Mouse (Mus musculus): ENCODE results near the gene Amotl1. TPM values are rescaled to one million over a fixed set of nuclear protein-coding genes. Genes with fewer than 3 reads are reported as not detected.

Gene Amotl1
- total and polyA plus RNA-seq, 3 experiments = 2.3 to 4.9 (median 3.1) TPM

DNA sequence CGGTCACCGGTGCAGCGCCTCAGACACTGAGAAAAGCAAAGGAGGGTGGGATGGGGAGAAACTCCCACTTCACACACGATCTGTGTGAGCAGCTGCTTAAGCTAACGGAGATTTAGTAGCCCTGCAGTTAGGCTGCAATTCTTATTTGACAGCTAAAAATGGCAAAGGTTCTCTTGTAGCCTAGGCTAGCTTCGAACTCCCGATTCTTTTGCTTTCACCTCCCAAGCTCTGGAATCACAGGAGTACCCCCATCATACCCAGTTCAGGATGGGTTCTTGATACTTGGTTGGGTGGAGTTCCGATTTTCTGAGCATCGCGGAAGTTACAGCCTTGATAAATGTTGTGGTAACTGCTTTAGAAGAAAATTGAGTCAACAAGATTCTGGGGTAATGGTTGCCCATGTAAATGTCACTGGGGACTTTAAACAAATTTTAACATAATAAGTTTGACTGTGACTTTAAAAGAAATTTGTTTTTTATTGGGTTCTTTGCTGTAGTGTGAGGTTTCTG is 143.9 kb downstream of the Amotl1 start:
- Histone ChIP-seq H3K9me3 (replicated peaks) (no peaks in the 10 kb centered on the region), H3K27me3 (ENCODE audit: insufficient read depth, low read length) (no peaks in the 10 kb centered on the region), H3K36me3 (replicated peaks) (peaks cover 48% of the 10 kb centered on the region), H3K4me1 (ENCODE audit: insufficient read depth, low read depth, low read length) (peaks cover 17% of the 10 kb centered on the region), H3K4me3 (ENCODE audit: low read depth, low read length) (peak overlapping the region; percentile 96)
- TF ChIP-seq TAL1 (conservative IDR thresholded peaks at IDR 0.05; ENCODE audit: low read depth, low read length) = no peak
- TF ChIP-seq GATA2 (IDR thresholded peaks at IDR 0.05; ENCODE audit: borderline replicate concordance, low read depth, low read length) = no peak
- no peak for TF ChIP-seq POLR2AphosphoS5 (IDR thresholded peaks at IDR 0.05; ENCODE audit: insufficient replicate concordance, low read depth, low read length)
- no peak for TF ChIP-seq CTCF (IDR thresholded peaks at IDR 0.05; ENCODE audit: low read depth, low read length)
- no peak for TF ChIP-seq GATA1 (IDR thresholded peaks at IDR 0.05; ENCODE audit: borderline replicate concordance, low read length)
- DNase-seq (ENCODE audit: low spot score) (no peak), ATAC-seq (ENCODE audit: extremely low read depth, insufficient number of reproducible peaks, low FRiP score, poor library complexity, severe bottlenecking) (no peak)

DNA sequence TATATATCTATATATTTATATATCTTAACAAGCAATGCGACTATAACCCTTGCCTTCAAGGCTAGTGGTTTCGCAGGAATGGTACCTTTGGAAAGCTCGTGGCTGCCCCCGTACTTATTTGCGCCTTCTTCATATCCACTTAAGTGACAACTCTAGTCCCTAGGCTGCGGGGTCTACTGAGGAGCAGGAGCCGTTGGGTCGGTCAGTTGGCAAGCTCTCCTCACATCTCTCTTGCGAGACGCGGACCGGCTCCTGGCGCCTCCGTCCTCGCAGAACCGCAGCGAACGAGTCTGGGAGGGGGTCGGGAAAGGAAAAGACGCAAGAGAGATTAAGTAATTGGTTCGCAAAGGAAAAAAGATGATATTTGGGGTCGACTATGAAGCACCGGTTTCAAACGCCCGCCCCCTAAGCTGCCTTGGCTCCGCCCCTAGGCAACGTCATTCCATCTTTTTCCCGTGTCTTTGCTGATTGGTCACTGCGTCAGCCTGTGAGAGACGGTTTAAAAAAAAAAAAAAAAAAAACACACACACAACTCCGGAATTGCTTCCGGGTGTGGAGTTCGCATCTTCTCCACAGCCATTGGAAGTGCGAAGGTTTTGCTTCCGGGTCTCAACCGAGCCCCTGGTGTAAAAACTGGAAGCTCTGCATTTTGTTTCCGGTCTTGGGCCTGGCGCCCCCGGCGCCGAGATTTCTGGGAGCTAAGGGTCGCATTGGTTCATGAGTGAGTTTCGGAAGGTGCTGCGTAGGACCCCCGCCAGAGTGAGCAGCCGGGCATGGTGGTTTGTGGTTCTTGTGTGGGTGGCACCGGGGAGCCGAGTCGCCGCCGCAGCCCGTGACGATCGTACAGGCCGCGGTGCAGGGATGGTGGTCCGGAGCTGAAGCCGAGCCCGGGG is 144.6 kb downstream of the Amotl1 start, which contains the start of the genes Kdm4d and Cwc15:
Gene Kdm4d, minus strand, starts transcription at position 460 of the 893 bp plus-strand sequence.
Gene Cwc15, plus strand, starts transcription at position 595 of the 893 bp plus-strand sequence.
- DNase-seq (ENCODE audit: low spot score) (peak; percentile 91), ATAC-seq (ENCODE audit: extremely low read depth, insufficient number of reproducible peaks, low FRiP score, poor library complexity, severe bottlenecking) (peak; percentile 98)
- Histone ChIP-seq H3K9me3 (replicated peaks) (no peaks in the 10 kb centered on the region), H3K27me3 (ENCODE audit: insufficient read depth, low read length) (no peaks in the 10 kb centered on the region), H3K4me3 (ENCODE audit: low read depth, low read length) (peak within 1 kb of the TSS; percentile 96), H3K4me1 (ENCODE audit: insufficient read depth, low read depth, low read length) (peaks cover 17% of the 10 kb centered on the region), H3K36me3 (replicated peaks) (peaks cover 42% of the 10 kb centered on the region)
- TF ChIP-seq POLR2AphosphoS5 (IDR thresholded peaks at IDR 0.05; ENCODE audit: insufficient replicate concordance, low read depth, low read length) (no peak), GATA2 (IDR thresholded peaks at IDR 0.05; ENCODE audit: borderline replicate concordance, low read depth, low read length) (no peak), CTCF (IDR thresholded peaks at IDR 0.05; ENCODE audit: low read depth, low read length) (no peak), TAL1 (conservative IDR thresholded peaks at IDR 0.05; ENCODE audit: low read depth, low read length) (no peak), GATA1 (IDR thresholded peaks at IDR 0.05; ENCODE audit: borderline replicate concordance, low read length) (no peak)

DNA sequence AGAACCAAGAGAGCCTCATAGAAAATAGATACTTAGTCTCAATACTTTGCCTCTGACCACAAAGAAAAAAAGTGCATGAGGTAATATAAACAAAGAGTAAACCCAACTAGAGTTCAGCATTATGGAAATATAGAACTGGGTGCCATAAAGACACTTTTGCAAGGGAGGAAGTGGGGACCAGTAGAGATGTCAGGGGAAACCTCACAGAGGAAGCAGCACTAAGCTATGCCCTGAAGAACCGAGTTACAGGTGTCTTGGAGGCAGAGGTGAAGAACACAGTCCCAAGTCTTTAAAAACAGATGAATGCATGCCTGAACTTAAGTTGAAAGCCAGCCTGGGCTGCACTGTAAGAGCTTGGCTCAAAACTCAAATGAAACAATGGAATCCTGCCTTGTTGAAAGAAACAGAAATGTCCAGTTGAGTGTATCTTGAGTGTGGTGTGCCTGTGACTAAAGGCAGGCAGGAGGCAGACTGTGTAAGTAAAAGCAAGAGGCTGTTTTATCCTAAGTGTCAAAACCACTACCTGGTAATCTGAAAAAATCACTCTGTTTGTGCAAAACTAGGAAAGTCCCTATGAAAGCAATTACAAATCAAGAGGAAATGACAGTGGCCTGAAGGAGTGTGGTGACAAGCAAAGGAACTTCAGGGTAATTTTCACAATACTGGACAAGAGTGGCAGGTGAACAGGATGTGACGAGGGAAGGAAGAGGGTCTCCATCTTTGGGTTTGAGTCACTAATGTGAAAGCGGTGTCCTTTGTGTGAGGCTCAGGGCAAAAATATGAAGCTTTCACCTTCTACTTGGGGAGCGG is 145.8 kb downstream of the Amotl1 start:
- ATAC-seq (ENCODE audit: extremely low read depth, insufficient number of reproducible peaks, low FRiP score, poor library complexity, severe bottlenecking) (no peak), DNase-seq (ENCODE audit: low spot score) (no peak)
- Histone ChIP-seq H3K27me3 (ENCODE audit: insufficient read depth, low read length) (no peaks in the 10 kb centered on the region), H3K36me3 (replicated peaks) (peaks cover 31% of the 10 kb centered on the region), H3K4me1 (ENCODE audit: insufficient read depth, low read depth, low read length) (peaks cover 17% of the 10 kb centered on the region), H3K9me3 (replicated peaks) (no peaks in the 10 kb centered on the region), H3K4me3 (ENCODE audit: low read depth, low read length) (peak overlapping the region; percentile 96; the same call in 1 of the 2 replicates)
- no peak for TF ChIP-seq GATA1 (IDR thresholded peaks at IDR 0.05; ENCODE audit: borderline replicate concordance, low read length)
- TF ChIP-seq POLR2AphosphoS5 (IDR thresholded peaks at IDR 0.05; ENCODE audit: insufficient replicate concordance, low read depth, low read length) = no peak
- no peak for TF ChIP-seq TAL1 (conservative IDR thresholded peaks at IDR 0.05; ENCODE audit: low read depth, low read length)
- TF ChIP-seq CTCF (IDR thresholded peaks at IDR 0.05; ENCODE audit: low read depth, low read length) = no peak
- no peak for TF ChIP-seq GATA2 (IDR thresholded peaks at IDR 0.05; ENCODE audit: borderline replicate concordance, low read depth, low read length)

Other genes starting within 250 kb of the Amotl1 start
- gene Kdm4d, start 144.6 kb downstream of the Amotl1 start, total RNA-seq (2014; fragmentation: Nextera tagmentation) = 0.34 and 1.3 TPM in 2 replicates
- gene Kdm4d, start 144.6 kb downstream of the Amotl1 start, total RNA-seq (2017) = 0.11 and 0.17 TPM in 2 replicates
- gene Kdm4d, start 144.6 kb downstream of the Amotl1 start, polyA plus RNA-seq (2012) = 0.07 and 0.15 TPM in 2 replicates
- gene Cwc15, start 144.4 kb downstream of the Amotl1 start, total RNA-seq (2014; fragmentation: Nextera tagmentation) = 90.8 and 114 TPM in 2 replicates
- 206 and 234 TPM in 2 replicates for gene Cwc15, start 144.4 kb downstream of the Amotl1 start, total RNA-seq (2017)
- gene Cwc15, start 144.4 kb downstream of the Amotl1 start, polyA plus RNA-seq (2012) = 14.8 and 21.0 TPM in 2 replicates
- gene Piwil4, start 95.7 kb upstream of the Amotl1 start, total RNA-seq (2014; fragmentation: Nextera tagmentation) = not detected in 2 replicates
- 0.76 and 0.87 TPM in 2 replicates for gene Piwil4, start 95.7 kb upstream of the Amotl1 start, total RNA-seq (2017)
- gene Piwil4, start 95.7 kb upstream of the Amotl1 start, polyA plus RNA-seq (2012) = 0.01 and 0.02 TPM in 2 replicates
- gene Fut4, start 107.3 kb upstream of the Amotl1 start, total RNA-seq (2014; fragmentation: Nextera tagmentation) = not detected in 2 replicates
- under 0.01 and 0.05 TPM in 2 replicates for gene Fut4, start 107.3 kb upstream of the Amotl1 start, total RNA-seq (2017)
- gene Fut4, start 107.3 kb upstream of the Amotl1 start, polyA plus RNA-seq (2012) = 0.02 TPM in 1 of 2 replicates, not detected in the other
- not detected in 2 replicates for gene 1700012B09Rik, start 126.0 kb upstream of the Amotl1 start, total RNA-seq (2014; fragmentation: Nextera tagmentation)
- gene 1700012B09Rik, start 126.0 kb upstream of the Amotl1 start, total RNA-seq (2017) = not detected in 2 replicates
- gene 1700012B09Rik, start 126.0 kb upstream of the Amotl1 start, polyA plus RNA-seq (2012) = not detected in 2 replicates
- gene Mre11a, start 139.6 kb upstream of the Amotl1 start, total RNA-seq (2014; fragmentation: Nextera tagmentation) = 44.7 and 77.1 TPM in 2 replicates
- gene Mre11a, start 139.6 kb upstream of the Amotl1 start, total RNA-seq (2017) = 72.4 and 76.0 TPM in 2 replicates
- 10.9 and 11.5 TPM in 2 replicates for gene Mre11a, start 139.6 kb upstream of the Amotl1 start, polyA plus RNA-seq (2012)
- gene Ankrd49, start 139.8 kb upstream of the Amotl1 start, total RNA-seq (2014; fragmentation: Nextera tagmentation) = 100 and 112 TPM in 2 replicates
- gene Ankrd49, start 139.8 kb upstream of the Amotl1 start, total RNA-seq (2017) = 63.3 and 75.5 TPM in 2 replicates
- 43.1 and 47.6 TPM in 2 replicates for gene Ankrd49, start 139.8 kb upstream of the Amotl1 start, polyA plus RNA-seq (2012)
- not detected in 2 replicates for gene Gpr83, start 215.2 kb upstream of the Amotl1 start, total RNA-seq (2014; fragmentation: Nextera tagmentation)
- 0.06 and 0.11 TPM in 2 replicates for gene Gpr83, start 215.2 kb upstream of the Amotl1 start, total RNA-seq (2017)
- not detected in 2 replicates for gene Gpr83, start 215.2 kb upstream of the Amotl1 start, polyA plus RNA-seq (2012)

Data from G1E (cell line).